Mouse (Mus musculus) embryonic facial prominence, embryonic 14.5 days (tissue): ENCODE data around the gene Dpp4. TPM values are rescaled to one million over a fixed set of nuclear protein-coding genes. Genes with fewer than 3 reads are reported as not detected.

Experiments used
- ATAC-seq: fragments of 200-750 bp; cut with Nextera tagmentation; 2 replicates; pipeline ENCODE4 v1.8.0; 2017; ENCODE audit warnings: low read depth, moderate number of reproducible peaks, moderate TSS enrichment
- DNase-seq: peaks from one replicate; pipeline ENCODE4 v3.0.0-alpha.2; 2015; ENCODE audit warnings: low spot score
- H3K27ac ChIP-seq: fragments of 300-500 bp; sonication (generic); replicated peaks from 2 replicates; pipeline ENCODE4 v1.5.1; 2014; ENCODE audit warnings: low read depth, mild to moderate bottlenecking, low read length, moderate library complexity
- H3K27me3 ChIP-seq: fragments of 300-500 bp; sonication (generic); replicated peaks from 2 replicates; pipeline ENCODE4 v1.6.1; 2014; ENCODE audit warnings: low read length; ENCODE audit not compliant: control insufficient read depth, insufficient read depth
- H3K36me3 ChIP-seq: fragments of 300-500 bp; sonication (generic); 2 replicates; pipeline ENCODE4 v1.6.1; 2014; ENCODE audit warnings: low read length, mixed read lengths; ENCODE audit not compliant: control insufficient read depth, insufficient read depth
- H3K4me1 ChIP-seq: fragments of 300-500 bp; sonication (generic); 2 replicates; pipeline ENCODE4 v1.6.1; 2014; ENCODE audit warnings: antibody characterized with exemption, low read length; ENCODE audit not compliant: control insufficient read depth, insufficient read depth
- H3K4me2 ChIP-seq: fragments of 300-500 bp; sonication (generic); 2 replicates; pipeline ENCODE4 v1.6.1; 2014; ENCODE audit warnings: low read depth, mild to moderate bottlenecking, low read length, moderate library complexity, mixed read lengths
- H3K4me3 ChIP-seq: fragments of 300-500 bp; sonication (generic); 2 replicates; pipeline ENCODE4 v1.5.1; 2014; ENCODE audit warnings: low read depth, mild to moderate bottlenecking, low read length
- H3K9ac ChIP-seq: fragments of 300-500 bp; sonication (generic); 2 replicates; pipeline ENCODE4 v1.6.1; 2014; ENCODE audit warnings: low read depth, mild to moderate bottlenecking, low read length, moderate library complexity, mixed read lengths
- H3K9me3 ChIP-seq: fragments of 300-500 bp; sonication (generic); 2 replicates; pipeline ENCODE4 v1.6.1; 2016; ENCODE audit warnings: low read length; ENCODE audit not compliant: control insufficient read depth
- WGBS: fragments of 180-500 bp; shearing (Covaris S2); extraction: QIAGEN DNeasy Blood & Tissue Kit; methylation state at CpG from one replicate; pipeline ENCODE4 v1.1.7; 2014; 5-methylcytosine and 5-hydroxymethylcytosine counted together
- polyA plus RNA-seq: library from polyadenylated mRNA; unstranded; fragments of >200 nt; fragmentation: Nextera tagmentation; extraction: Ambion mirVana; gene quantifications from 2 replicates; pipeline ENCODE4 v1.2.1, GENCODE M21; 2014

Dpp4 gene
- polyA plus RNA-seq, 1 experiment from 2014 or later: 9.7 TPM

DNA sequence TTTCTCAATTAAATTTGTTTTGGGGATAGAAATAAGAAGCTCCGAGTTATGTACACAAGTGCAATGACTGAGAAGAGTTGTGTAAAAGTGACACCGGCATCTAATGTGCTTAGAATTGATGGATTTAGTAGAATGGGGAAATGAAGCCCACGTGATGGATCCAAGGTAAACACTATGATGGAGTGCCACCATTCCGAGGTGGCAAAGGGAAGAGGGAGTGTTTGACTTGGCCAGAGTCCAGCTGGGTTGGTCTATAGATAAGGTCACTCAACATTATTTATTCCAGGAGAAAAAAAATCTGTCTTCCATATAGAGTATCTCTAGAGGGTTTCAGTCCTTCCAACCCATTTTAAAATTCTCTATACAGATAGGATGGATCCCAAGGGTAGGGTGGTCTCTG, 28.8 kb downstream of the Dpp4 start:
- ATAC-seq: no peak
- no peak overlapping the region for H3K4me2 ChIP-seq
- no peak overlapping the region for H3K9ac ChIP-seq
- H3K4me1 ChIP-seq: no peaks in the 10 kb centered on the region
- H3K36me3 ChIP-seq: no peaks in the 10 kb centered on the region
- WGBS: 81% methylated on average over 4 of the region's 4 CpGs
- no peak overlapping the region for H3K27ac ChIP-seq
- H3K27me3 ChIP-seq: no peaks in the 10 kb centered on the region
- no peak for DNase-seq
- H3K4me3 ChIP-seq: no peak overlapping the region
- H3K9me3 ChIP-seq: no peaks in the 10 kb centered on the region

DNA sequence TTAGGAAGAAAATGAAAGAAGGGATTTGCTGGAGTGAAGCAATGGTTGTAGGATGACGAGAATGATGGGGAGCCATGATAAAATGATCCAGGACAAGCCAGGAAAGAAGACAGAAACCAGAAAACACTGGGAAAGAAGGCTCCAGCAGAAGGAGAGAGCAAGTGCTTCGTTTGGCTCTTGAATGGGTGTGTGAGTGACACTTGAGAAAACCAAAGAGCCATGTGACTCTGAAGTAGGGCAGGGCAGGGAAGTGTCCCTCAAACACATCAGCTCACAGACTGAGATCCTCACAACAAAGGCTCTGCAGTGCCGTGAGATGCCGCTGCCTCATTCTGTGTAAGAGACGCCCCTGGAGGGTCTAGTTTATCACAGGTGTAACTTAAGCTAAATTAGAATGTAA, 29.6 kb downstream of the Dpp4 start:
- no peak overlapping the region for H3K27ac ChIP-seq
- DNase-seq (no peak), ATAC-seq (no peak)
- no peaks in the 10 kb centered on the region for H3K4me1 ChIP-seq
- no peak overlapping the region for H3K4me2 ChIP-seq
- H3K9me3 ChIP-seq: no peaks in the 10 kb centered on the region
- 71% methylated on average over 5 of the region's 5 CpGs for WGBS
- no peak overlapping the region for H3K4me3 ChIP-seq
- no peaks in the 10 kb centered on the region for H3K36me3 ChIP-seq
- no peaks in the 10 kb centered on the region for H3K27me3 ChIP-seq
- H3K9ac ChIP-seq: no peak overlapping the region

- H3K36me3 ChIP-seq: no peaks in the 10 kb centered on the region
- no peak overlapping the region for H3K4me3 ChIP-seq
- no peaks in the 10 kb centered on the region for H3K27me3 ChIP-seq
- ATAC-seq (no peak), DNase-seq (no peak)
- H3K9me3 ChIP-seq: no peaks in the 10 kb centered on the region
- H3K4me1 ChIP-seq: no peaks in the 10 kb centered on the region
- no peak overlapping the region for H3K9ac ChIP-seq
- no peak overlapping the region for H3K27ac ChIP-seq
- H3K4me2 ChIP-seq: no peak overlapping the region
- WGBS: 70% methylated on average over 6 of the region's 6 CpGs
Measured at GRCm38 (mm10) chr2:62381756-62382155, 30.3 kb downstream of the Dpp4 start.

DNA sequence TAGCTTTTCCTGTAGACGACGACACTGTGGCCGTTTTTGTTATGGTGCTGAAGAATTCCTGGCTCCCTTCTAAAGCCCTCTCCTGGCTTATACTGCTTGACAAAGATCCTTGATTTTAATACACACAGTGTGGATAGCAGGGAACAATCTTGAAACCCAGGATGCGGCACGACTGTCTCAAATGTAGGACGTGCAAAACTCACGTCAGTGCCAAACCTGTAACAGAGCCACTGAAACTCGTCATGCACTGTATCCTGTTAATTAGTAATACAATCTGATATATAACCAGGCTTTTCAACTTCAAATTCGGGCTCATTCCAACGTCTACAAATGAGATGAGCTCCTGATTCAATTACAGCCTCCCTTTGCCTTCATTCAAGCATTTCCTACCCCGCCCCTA, 38.3 kb downstream of the Dpp4 start:
- Histone ChIP-seq H3K4me2 (no peak overlapping the region), H3K4me1 (no peaks in the 10 kb centered on the region), H3K27ac (no peak overlapping the region), H3K9me3 (no peaks in the 10 kb centered on the region), H3K27me3 (no peaks in the 10 kb centered on the region), H3K36me3 (no peaks in the 10 kb centered on the region), H3K9ac (no peak overlapping the region), H3K4me3 (no peak overlapping the region)
- DNase-seq (no peak), ATAC-seq (no peak)
- WGBS: 60% methylated on average over 11 of the region's 11 CpGs

DNA sequence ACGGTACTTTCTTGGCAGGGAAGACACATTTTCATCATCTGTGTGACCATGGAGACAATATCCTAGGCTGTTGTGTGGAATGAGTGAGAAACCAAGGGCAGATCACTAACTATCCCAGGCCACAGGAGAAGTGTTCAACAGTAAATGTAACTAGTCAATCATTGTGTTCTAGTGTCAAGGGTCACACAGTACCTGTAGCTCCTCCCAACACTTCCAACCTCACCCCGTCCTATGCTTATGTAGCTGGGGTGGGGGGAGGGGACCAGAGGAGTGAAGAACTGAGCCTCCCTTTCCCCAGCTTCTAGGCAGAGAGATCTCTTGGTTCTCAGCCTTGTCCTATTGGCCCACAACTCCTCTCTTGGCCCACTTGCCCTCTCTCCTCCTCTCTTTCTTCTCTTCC, 42.0 kb downstream of the Dpp4 start:
- DNase-seq: no peak
- 82% methylated on average over 2 of the region's 2 CpGs for WGBS
- Histone ChIP-seq H3K9me3 (no peaks in the 10 kb centered on the region), H3K9ac (no peak overlapping the region), H3K4me2 (no peak overlapping the region), H3K27me3 (no peaks in the 10 kb centered on the region), H3K27ac (no peak overlapping the region), H3K4me1 (no peaks in the 10 kb centered on the region), H3K36me3 (no peaks in the 10 kb centered on the region), H3K4me3 (no peak overlapping the region)
- no peak for ATAC-seq

GRCm38 (mm10) chr2:62368349-62369053, 43.5 kb downstream of the Dpp4 start:
- Histone ChIP-seq H3K27me3 (no peaks in the 10 kb centered on the region), H3K36me3 (no peaks in the 10 kb centered on the region), H3K9me3 (no peaks in the 10 kb centered on the region), H3K9ac (no peak overlapping the region), H3K4me1 (no peaks in the 10 kb centered on the region), H3K27ac (no peak overlapping the region), H3K4me3 (no peak overlapping the region), H3K4me2 (no peak overlapping the region)
- DNase-seq (no peak), ATAC-seq (no peak)
- WGBS: 68% methylated on average over 5 of the region's 5 CpGs

DNA sequence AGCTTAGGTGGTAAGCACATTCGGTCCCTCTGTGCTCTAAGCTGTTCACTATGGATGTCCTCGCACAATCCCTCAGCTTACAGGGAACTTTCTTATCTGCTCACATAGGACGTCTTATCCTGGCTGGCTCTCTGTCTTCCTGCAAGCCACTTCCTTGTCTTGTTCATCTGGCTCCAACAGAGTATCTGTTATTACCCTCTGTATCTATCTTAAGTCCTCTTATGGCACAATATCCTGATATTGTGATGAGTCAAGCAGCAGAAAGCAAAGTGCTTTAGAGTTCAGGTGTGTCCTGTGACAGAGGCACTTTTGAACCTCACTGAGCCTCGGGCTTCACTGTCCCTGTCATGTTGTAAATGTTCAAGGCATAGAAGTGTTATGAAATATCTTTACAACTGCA, 48.4 kb downstream of the Dpp4 start:
- no peaks in the 10 kb centered on the region for H3K9me3 ChIP-seq
- H3K27me3 ChIP-seq: no peaks in the 10 kb centered on the region
- DNase-seq: no peak
- no peaks in the 10 kb centered on the region for H3K36me3 ChIP-seq
- ATAC-seq: no peak
- H3K4me1 ChIP-seq: no peaks in the 10 kb centered on the region
- H3K4me3 ChIP-seq: no peak overlapping the region
- 87% methylated on average over 4 of the region's 4 CpGs for WGBS
- no peak overlapping the region for H3K4me2 ChIP-seq
- no peak overlapping the region for H3K9ac ChIP-seq
- H3K27ac ChIP-seq: no peak overlapping the region

DNA sequence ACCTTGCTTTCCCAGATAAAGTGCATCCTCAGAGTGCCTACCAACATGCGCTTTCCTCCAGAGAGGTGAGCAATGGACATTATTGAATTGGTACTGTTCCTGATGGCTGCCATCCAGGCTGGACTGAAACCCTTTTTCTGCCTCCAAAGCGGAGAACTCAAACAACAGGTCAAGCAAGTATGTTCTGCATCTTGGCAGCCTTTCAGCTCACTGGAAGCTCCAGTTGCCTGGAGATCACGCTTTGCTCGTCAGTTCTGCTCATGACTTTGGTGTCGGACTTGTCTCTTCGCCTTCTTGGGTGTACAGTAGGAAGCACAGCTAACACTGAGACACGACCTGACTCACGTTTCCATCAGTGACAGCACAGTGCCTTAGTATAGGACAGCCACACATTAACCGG, 49.8 kb downstream of the Dpp4 start:
- H3K4me3 ChIP-seq: no peak overlapping the region
- no peaks in the 10 kb centered on the region for H3K9me3 ChIP-seq
- H3K4me2 ChIP-seq: no peak overlapping the region
- WGBS: 84% methylated on average over 9 of the region's 9 CpGs
- no peak overlapping the region for H3K27ac ChIP-seq
- DNase-seq (peak; percentile 56), ATAC-seq (no peak; the same call in 1 of the 2 replicates)
- H3K4me1 ChIP-seq: no peaks in the 10 kb centered on the region
- H3K27me3 ChIP-seq: no peaks in the 10 kb centered on the region
- H3K9ac ChIP-seq: no peak overlapping the region
- no peaks in the 10 kb centered on the region for H3K36me3 ChIP-seq

GRCm38 (mm10) chr2:62361514-62361913, 50.5 kb downstream of the Dpp4 start:
- Histone ChIP-seq H3K27me3 (no peaks in the 10 kb centered on the region), H3K36me3 (no peaks in the 10 kb centered on the region), H3K27ac (no peak overlapping the region), H3K9me3 (no peaks in the 10 kb centered on the region), H3K4me1 (no peaks in the 10 kb centered on the region), H3K4me2 (no peak overlapping the region), H3K9ac (no peak overlapping the region), H3K4me3 (no peak overlapping the region)
- DNase-seq (no peak), ATAC-seq (no peak)
- WGBS: 76% methylated on average over 3 of the region's 3 CpGs
